In genomic region chr10:82811855-82812431, GRCm38 (mm10) we compare ENCODE assay signal across 8 mouse cellular contexts. TPM values are rescaled to one million over a fixed set of nuclear protein-coding genes. Genes with fewer than 3 reads are reported as not detected.
DNase-seq lines count a peak whose midpoint lies in the region; ATAC-seq and TF ChIP-seq lines count a peak whose summit lies in the region.

No protein-coding gene starts in this region.

- H3K4me2 ChIP-seq in CH12.LX (ENCODE audit: insufficient read depth, low read depth, poor library complexity, severe bottlenecking) = 0 out of 2 replicates have a peak overlapping the region, but pooled peaks have one; percentile 33
- peak overlapping the region; percentile 69 for H3K4me2 ChIP-seq in heart, embryonic 16.5 days (ENCODE audit: low read depth, low read length)
- peak overlapping the region; percentile 60 for H3K4me2 ChIP-seq in neural tube, embryonic 14.5 days (ENCODE audit: low read depth, low read length)
- H3K4me2 ChIP-seq in stomach, postnatal 0 days (replicated peaks; ENCODE audit: low read depth) = peak overlapping the region; percentile 77

- H3K9ac ChIP-seq in CH12.LX (ENCODE audit: insufficient read depth, low read depth) = no peak overlapping the region
- peak overlapping the region; percentile 55 for H3K9ac ChIP-seq in heart, embryonic 16.5 days (ENCODE audit: low read length)
- H3K9ac ChIP-seq in neural tube, embryonic 14.5 days (replicated peaks; ENCODE audit: low read depth, low read length) = peak overlapping the region; percentile 53
- 0 out of 2 replicates have a peak overlapping the region, but pooled peaks have one; percentile 38 for H3K9ac ChIP-seq in stomach, postnatal 0 days (ENCODE audit: low read length)

- no peaks in the 10 kb centered on the region for H3K27me3 ChIP-seq in CH12.LX (replicated peaks)
- peaks cover 4% of the 10 kb centered on the region; the same call in 1 of the 2 replicates for H3K27me3 ChIP-seq in forebrain, embryonic 10.5 days (ENCODE audit: poor library complexity, severe bottlenecking)
- H3K27me3 ChIP-seq in heart, embryonic 16.5 days (ENCODE audit: control insufficient read depth, insufficient read depth, low read length) = no peaks in the 10 kb centered on the region
- H3K27me3 ChIP-seq in neural tube, embryonic 14.5 days (ENCODE audit: control insufficient read depth, insufficient read depth, low read length) = no peaks in the 10 kb centered on the region
- no peaks in the 10 kb centered on the region for H3K27me3 ChIP-seq in stomach, postnatal 0 days (ENCODE audit: control insufficient read depth, insufficient read depth, low read length)

- H3K4me3 ChIP-seq in CH12.LX (replicated peaks in 1 of 3; ENCODE audit: low read depth in 2 of 3, low read length in 2 of 3, poor library complexity in 1 of 3) = peak overlapping the region in 2 of 3 experiments; percentile 42 to 47
- H3K4me3 ChIP-seq in forebrain, embryonic 10.5 days = peak overlapping the region; percentile 62
- H3K4me3 ChIP-seq in heart, embryonic 16.5 days (ENCODE audit: low read length) = peak overlapping the region; percentile 62
- H3K4me3 ChIP-seq in neural tube, embryonic 14.5 days (ENCODE audit: low read depth, low read length) = peak overlapping the region; percentile 47
- H3K4me3 ChIP-seq in stomach, postnatal 0 days (ENCODE audit: low read depth, low read length) = peak overlapping the region; percentile 44

- peak; percentile 85 for ATAC-seq in heart, embryonic 16.5 days (replicated peaks; ENCODE audit: extremely low read depth, insufficient read depth, low FRiP score)
- peak; percentile 76 for ATAC-seq in neural tube, embryonic 14.5 days (ENCODE audit: low read depth)
- peak; percentile 78 for ATAC-seq in stomach, postnatal 0 days (ENCODE audit: low FRiP score, low TSS enrichment)

- TF ChIP-seq RAD21 in CH12.LX (IDR thresholded peaks at IDR 0.05; ENCODE audit: low read depth, low read length) = peak; percentile 16

- TF ChIP-seq EP300 in CH12.LX (IDR thresholded peaks at IDR 0.05; ENCODE audit: low read length) = no peak
- TF ChIP-seq EP300 in stomach, postnatal 0 days (optimal IDR thresholded peaks at IDR 0.05) = no peak

- no peaks in the 10 kb centered on the region for H3K79me2 ChIP-seq in CH12.LX (replicated peaks; ENCODE audit: control insufficient read depth, extremely low read depth, insufficient read depth, poor library complexity, severe bottlenecking)

- 9% methylated on average over 32 of the region's 52 CpGs for WGBS in forebrain, embryonic 10.5 days
- 6% methylated on average over 38 of the region's 52 CpGs for WGBS in heart, embryonic 16.5 days
- 8% methylated on average over 26 of the region's 52 CpGs for whole genome bisulfite sequencing in neural tube, embryonic 14.5 days
- WGBS in stomach, postnatal 0 days = 9% methylated on average over 31 of the region's 52 CpGs

- no peaks in the 10 kb centered on the region for H3K36me3 ChIP-seq in CH12.LX (replicated peaks in 1 of 2; ENCODE audit: control insufficient read depth in 1 of 2, insufficient read depth in 1 of 2, low read length in 1 of 2)
- no peaks in the 10 kb centered on the region for H3K36me3 ChIP-seq in forebrain, embryonic 10.5 days (replicated peaks)
- no peaks in the 10 kb centered on the region for H3K36me3 ChIP-seq in heart, embryonic 16.5 days (ENCODE audit: control insufficient read depth, insufficient read depth)
- H3K36me3 ChIP-seq in neural tube, embryonic 14.5 days (ENCODE audit: control insufficient read depth, insufficient read depth, low read length) = no peaks in the 10 kb centered on the region
- no peaks in the 10 kb centered on the region for H3K36me3 ChIP-seq in stomach, postnatal 0 days (ENCODE audit: control insufficient read depth, insufficient read depth, low read length)

- in situ Hi-C loops in CH12.LX (cut with MboI; ENCODE audit: low pct_ligation_motif_present, low pct_unique_long_range_greater_than_20kb, low sequenced_read_pairs) = no loop called here

- dilution Hi-C loops in CH12.LX (cut with MboI; ENCODE audit: extremely low pct_ligation_motif_present, extremely low pct_unique_long_range_greater_than_20kb, low sequenced_read_pairs) = no loop called here

- peaks cover 12% of the 10 kb centered on the region for H3K9me3 ChIP-seq in CH12.LX (replicated peaks; ENCODE audit: low read length)
- no peaks in the 10 kb centered on the region; the same call in 1 of the 2 replicates for H3K9me3 ChIP-seq in forebrain, embryonic 10.5 days
- no peaks in the 10 kb centered on the region for H3K9me3 ChIP-seq in heart, embryonic 16.5 days (replicated peaks; ENCODE audit: control insufficient read depth, low read length)
- no peaks in the 10 kb centered on the region for H3K9me3 ChIP-seq in neural tube, embryonic 14.5 days (ENCODE audit: control insufficient read depth, low read length)
- no peaks in the 10 kb centered on the region for H3K9me3 ChIP-seq in stomach, postnatal 0 days (ENCODE audit: control insufficient read depth, low read length)

- H3K4me1 ChIP-seq in CH12.LX (ENCODE audit: control insufficient read depth in 1 of 2, insufficient read depth in 2 of 2) = peaks cover 0 to 25% of the 10 kb centered on the region in 2 experiments; a peak in 2 of 4 replicates
- peaks cover 71% of the 10 kb centered on the region for H3K4me1 ChIP-seq in forebrain, embryonic 10.5 days
- no peaks in the 10 kb centered on the region for H3K4me1 ChIP-seq in heart, embryonic 16.5 days (ENCODE audit: control insufficient read depth, insufficient read depth, low read length)
- no peaks in the 10 kb centered on the region for H3K4me1 ChIP-seq in neural tube, embryonic 14.5 days (ENCODE audit: control insufficient read depth, insufficient read depth, low read length)
- no peaks in the 10 kb centered on the region for H3K4me1 ChIP-seq in stomach, postnatal 0 days (replicated peaks; ENCODE audit: control insufficient read depth, insufficient read depth)

- TF ChIP-seq POLR2A in CH12.LX (IDR thresholded peaks at IDR 0.05; ENCODE audit: low read depth, low read length) = no peak

- no peak overlapping the region for H3K27ac ChIP-seq in CH12.LX (ENCODE audit: insufficient read depth, low read depth)
- peak overlapping the region; percentile 84 for H3K27ac ChIP-seq in forebrain, embryonic 10.5 days
- no peak overlapping the region for H3K27ac ChIP-seq in heart, embryonic 16.5 days (ENCODE audit: low read length)
- H3K27ac ChIP-seq in neural tube, embryonic 14.5 days (ENCODE audit: low read depth, low read length) = no peak overlapping the region
- no peak overlapping the region for H3K27ac ChIP-seq in stomach, postnatal 0 days (replicated peaks)

- TF ChIP-seq CTCF in CH12.LX (conservative IDR thresholded peaks at IDR 0.05 in 1 of 2, IDR thresholded peaks at IDR 0.05 in 1 of 2; ENCODE audit: low read depth in 2 of 2, low read length in 2 of 2) = peak in 1 of 2 experiments; percentile 63; a peak in 2 of 4 replicates
- TF ChIP-seq CTCF in stomach, postnatal 0 days (IDR thresholded peaks at IDR 0.05; ENCODE audit: low read depth) = peak; percentile 89

- no peak for DNase-seq in CH12.LX (ENCODE audit: extremely low read depth)
- DNase-seq in c-Kit-positive CD71-positive TER-119-negative erythroid progenitor cells, embryonic 14.5 days (ENCODE audit: low read depth) = peak; percentile 46
- DNase-seq in forebrain, embryonic 10.5 days (ENCODE audit: extremely low spot score, low spot score) = peak; percentile 79
- DNase-seq in kidney, postnatal 14 days = peak; percentile 84
- DNase-seq in lung, adult 18-20 months = peak; percentile 63 to 76
- DNase-seq in stomach, postnatal 0 days (ENCODE audit: low spot score) = peak; percentile 84

TF ChIP-seq in CH12.LX, 34 proteins besides CTCF, POLR2A, EP300 and RAD21:
- TF ChIP-seq CHD1 (IDR thresholded peaks at IDR 0.05; ENCODE audit: low read depth, low read length) = no peak
- TF ChIP-seq SMC3 (IDR thresholded peaks at IDR 0.05; ENCODE audit: low read depth, low read length) = peak; percentile 44
- TF ChIP-seq BHLHE40 (IDR thresholded peaks at IDR 0.05; ENCODE audit: low read depth, low read length) = peak; percentile 44; the same call in 1 of the 2 replicates
TF ChIP-seq in CH12.LX: peak in this region for 2.

RNA-seq across cellular contexts. Expression of gene Txnrd1, which starts 21.8 kb away (rescaled TPM):
- total RNA-seq in CH12.LX (2012; rRNA removed) (92.1 and 106 TPM in 2 replicates), CH12.LX (2014; rRNA removed) (133 and 147 TPM in 2 replicates)
- polyA plus RNA-seq in CH12.LX (2012; ENCODE audit: insufficient read length, low read depth) = 254 and 256 TPM in 2 replicates
- 196 and 200 TPM in 2 replicates for polyA plus RNA-seq in forebrain, embryonic 10.5 days (2016; fragmentation: Nextera tagmentation; extraction: Ambion mirVana)
- 60.4 and 61.8 TPM in 2 replicates for polyA plus RNA-seq in heart, embryonic 16.5 days (2015; fragmentation: Nextera tagmentation; extraction: Ambion mirVana)
- 110 and 132 TPM in 2 replicates for polyA plus RNA-seq in neural tube, embryonic 14.5 days (2014; fragmentation: Nextera tagmentation; extraction: Ambion mirVana)
- polyA plus RNA-seq in stomach, postnatal 0 days (2015; fragmentation: Nextera tagmentation; extraction: Ambion mirVana) = 61.9 TPM in 2 replicates

RNA-seq across cellular contexts. Expression of gene Nfyb, which starts 48.0 kb away (rescaled TPM):
- total RNA-seq in CH12.LX (2012; rRNA removed) (26.6 and 27.2 TPM in 2 replicates), CH12.LX (2014; rRNA removed) (39.6 and 45.4 TPM in 2 replicates)
- 24.0 and 25.0 TPM in 2 replicates for polyA plus RNA-seq in CH12.LX (2012; ENCODE audit: insufficient read length, low read depth)
- polyA plus RNA-seq in forebrain, embryonic 10.5 days (2016; fragmentation: Nextera tagmentation; extraction: Ambion mirVana) = 63.8 and 64.3 TPM in 2 replicates
- 20.3 and 25.7 TPM in 2 replicates for polyA plus RNA-seq in heart, embryonic 16.5 days (2015; fragmentation: Nextera tagmentation; extraction: Ambion mirVana)
- 41.2 and 48.2 TPM in 2 replicates for polyA plus RNA-seq in neural tube, embryonic 14.5 days (2014; fragmentation: Nextera tagmentation; extraction: Ambion mirVana)
- polyA plus RNA-seq in stomach, postnatal 0 days (2015; fragmentation: Nextera tagmentation; extraction: Ambion mirVana) = 20.3 and 23.8 TPM in 2 replicates

RNA-seq across cellular contexts. Expression of gene Eid3, which starts 54.5 kb away (rescaled TPM):
- total RNA-seq in CH12.LX (2012; rRNA removed) = 1.5 and 1.6 TPM in 2 replicates
- 1.4 and 1.7 TPM in 2 replicates for total RNA-seq in CH12.LX (2014; rRNA removed)
- polyA plus RNA-seq in CH12.LX (2012; ENCODE audit: insufficient read length, low read depth) = 3.5 and 4.0 TPM in 2 replicates
- 0.57 and 0.66 TPM in 2 replicates for polyA plus RNA-seq in forebrain, embryonic 10.5 days (2016; fragmentation: Nextera tagmentation; extraction: Ambion mirVana)
- polyA plus RNA-seq in heart, embryonic 16.5 days (2015; fragmentation: Nextera tagmentation; extraction: Ambion mirVana) = 0.21 and 0.22 TPM in 2 replicates
- polyA plus RNA-seq in neural tube, embryonic 14.5 days (2014; fragmentation: Nextera tagmentation; extraction: Ambion mirVana) = 0.81 and 0.88 TPM in 2 replicates
- polyA plus RNA-seq in stomach, postnatal 0 days (2015; fragmentation: Nextera tagmentation; extraction: Ambion mirVana) = 0.36 and 0.38 TPM in 2 replicates
